Mouse (Mus musculus) neural tube, embryonic 11.5 days (tissue): ENCODE data around the gene Etv6. TPM values are rescaled to one million over a fixed set of nuclear protein-coding genes. Genes with fewer than 3 reads are reported as not detected.

Source experiments
- ATAC-seq: fragments of 200-750 bp; cut with Nextera tagmentation; 2 replicates; pipeline ENCODE4 v1.8.0; 2017; ENCODE audit warnings: moderate number of reproducible peaks, mild to moderate bottlenecking, moderate TSS enrichment, moderate library complexity; ENCODE audit not compliant: insufficient read depth, low FRiP score, low TSS enrichment
- DNase-seq: peaks from one replicate; pipeline ENCODE4 v3.0.0-alpha.2; 2015; ENCODE audit warnings: low spot score
- H3K27ac ChIP-seq: fragments of 300-500 bp; sonication (generic); 2 replicates; pipeline ENCODE4 v1.5.1; 2014; ENCODE audit warnings: low read depth, mild to moderate bottlenecking, low read length
- H3K27me3 ChIP-seq: fragments of 300-500 bp; sonication (generic); 2 replicates; pipeline ENCODE4 v1.6.1; 2014; ENCODE audit warnings: mild to moderate bottlenecking, low read length, mixed read lengths; ENCODE audit not compliant: control insufficient read depth, insufficient read depth
- H3K36me3 ChIP-seq: fragments of 300-500 bp; sonication (generic); 2 replicates; pipeline ENCODE4 v1.6.1; 2014; ENCODE audit warnings: mild to moderate bottlenecking, low read length, moderate library complexity, mixed read lengths; ENCODE audit not compliant: control insufficient read depth, insufficient read depth
- H3K4me1 ChIP-seq: fragments of 300-500 bp; sonication (generic); 2 replicates; pipeline ENCODE4 v1.6.1; 2014; ENCODE audit warnings: low read length, mixed read lengths; ENCODE audit not compliant: control insufficient read depth, insufficient read depth
- H3K4me2 ChIP-seq: fragments of 300-500 bp; sonication (generic); 2 replicates; pipeline ENCODE4 v1.6.1; 2014; ENCODE audit warnings: low read depth, mild to moderate bottlenecking, moderate library complexity
- H3K4me3 ChIP-seq: fragments of 300-500 bp; sonication (generic); 2 replicates; pipeline ENCODE4 v1.5.1; 2014; ENCODE audit warnings: low read depth, low read length
- H3K9ac ChIP-seq: fragments of 300-500 bp; sonication (generic); 2 replicates; pipeline ENCODE4 v1.6.1; 2014; ENCODE audit warnings: mild to moderate bottlenecking, low read length
- H3K9me3 ChIP-seq: fragments of 300-500 bp; sonication (generic); 2 replicates; pipeline ENCODE4 v1.6.1; 2016; ENCODE audit warnings: low read length; ENCODE audit not compliant: control insufficient read depth
- WGBS: fragments of 180-500 bp; shearing (Covaris S2); extraction: QIAGEN DNeasy Blood & Tissue Kit; methylation state at CpG from one replicate; pipeline ENCODE4 v1.1.7; 2014; 5-methylcytosine and 5-hydroxymethylcytosine counted together
- polyA plus RNA-seq: library from polyadenylated mRNA; unstranded; fragments of >200 nt; fragmentation: Nextera tagmentation; extraction: Ambion mirVana; gene quantifications from 2 replicates; pipeline ENCODE4 v1.2.1, GENCODE M21; 2014

Gene Etv6
- polyA plus RNA-seq, 1 experiment from 2014 or later = 16.9 TPM

GRCm38 (mm10) chr6:134262383-134262782, 226.9 kb downstream of the Etv6 start:
- ATAC-seq (no peak), DNase-seq (no peak)
- Histone ChIP-seq H3K4me1 (no peaks in the 10 kb centered on the region), H3K9ac (no peak overlapping the region), H3K9me3 (no peaks in the 10 kb centered on the region), H3K27me3 (no peaks in the 10 kb centered on the region), H3K4me3 (no peak overlapping the region), H3K27ac (no peak overlapping the region), H3K36me3 (peaks cover 8% of the 10 kb centered on the region), H3K4me2 (no peak overlapping the region)
- WGBS = 93% methylated on average over 4 of the region's 4 CpGs

GRCm38 (mm10) chr6:134262911-134263607, 227.6 kb downstream of the Etv6 start:
- Histone ChIP-seq H3K27me3 (no peaks in the 10 kb centered on the region), H3K27ac (no peak overlapping the region), H3K4me3 (no peak overlapping the region), H3K9ac (no peak overlapping the region), H3K9me3 (no peaks in the 10 kb centered on the region), H3K36me3 (peaks cover 8% of the 10 kb centered on the region), H3K4me2 (no peak overlapping the region), H3K4me1 (no peaks in the 10 kb centered on the region)
- DNase-seq (no peak), ATAC-seq (no peak)
- WGBS = 77% methylated on average over 6 of the region's 6 CpGs

GRCm38 (mm10) chr6:134273884-134274283, 238.4 kb downstream of the Etv6 start:
- Histone ChIP-seq H3K27me3 (no peaks in the 10 kb centered on the region), H3K4me2 (no peak overlapping the region), H3K36me3 (no peaks in the 10 kb centered on the region), H3K9ac (no peak overlapping the region), H3K9me3 (no peaks in the 10 kb centered on the region), H3K27ac (no peak overlapping the region), H3K4me1 (no peaks in the 10 kb centered on the region), H3K4me3 (no peak overlapping the region)
- WGBS = 94% methylated on average over 2 of the region's 2 CpGs
- no peak for ATAC-seq
- DNase-seq = no peak

GRCm38 (mm10) chr6:134276954-134277353, 241.5 kb downstream of the Etv6 start:
- H3K4me2 ChIP-seq = no peak overlapping the region
- ATAC-seq (no peak), DNase-seq (no peak)
- H3K27ac ChIP-seq = no peak overlapping the region
- no peaks in the 10 kb centered on the region for H3K4me1 ChIP-seq
- H3K36me3 ChIP-seq = no peaks in the 10 kb centered on the region
- 78% methylated on average over 2 of the region's 2 CpGs for WGBS
- no peak overlapping the region for H3K9ac ChIP-seq
- no peak overlapping the region for H3K4me3 ChIP-seq
- no peaks in the 10 kb centered on the region for H3K9me3 ChIP-seq
- H3K27me3 ChIP-seq = no peaks in the 10 kb centered on the region

GRCm38 (mm10) chr6:134282095-134282494, 246.6 kb downstream of the Etv6 start:
- no peaks in the 10 kb centered on the region for H3K36me3 ChIP-seq
- ATAC-seq (no peak), DNase-seq (no peak)
- no peaks in the 10 kb centered on the region for H3K27me3 ChIP-seq
- H3K9ac ChIP-seq = no peak overlapping the region
- H3K4me2 ChIP-seq = no peak overlapping the region
- no peak overlapping the region for H3K27ac ChIP-seq
- H3K9me3 ChIP-seq = no peaks in the 10 kb centered on the region
- WGBS = 82% methylated on average over 3 of the region's 3 CpGs
- H3K4me3 ChIP-seq = no peak overlapping the region
- H3K4me1 ChIP-seq = no peaks in the 10 kb centered on the region

GRCm38 (mm10) chr6:134291823-134292222, 256.3 kb downstream of the Etv6 start:
- ATAC-seq (no peak), DNase-seq (no peak)
- Histone ChIP-seq H3K27ac (no peak overlapping the region), H3K27me3 (no peaks in the 10 kb centered on the region), H3K9ac (no peak overlapping the region), H3K4me1 (no peaks in the 10 kb centered on the region), H3K36me3 (no peaks in the 10 kb centered on the region), H3K4me2 (no peak overlapping the region), H3K4me3 (no peak overlapping the region), H3K9me3 (no peaks in the 10 kb centered on the region)
- WGBS = 97% methylated on average over 3 of the region's 3 CpGs

- no peak overlapping the region for H3K4me2 ChIP-seq
- no peak overlapping the region for H3K9ac ChIP-seq
- no peak for DNase-seq
- ATAC-seq = no peak
- no peaks in the 10 kb centered on the region for H3K36me3 ChIP-seq
- no peak overlapping the region for H3K4me3 ChIP-seq
- no peak overlapping the region for H3K27ac ChIP-seq
- 93% methylated on average over 5 of the region's 5 CpGs for WGBS
- H3K9me3 ChIP-seq = no peaks in the 10 kb centered on the region
- no peaks in the 10 kb centered on the region for H3K27me3 ChIP-seq
- H3K4me1 ChIP-seq = no peaks in the 10 kb centered on the region
Observed at GRCm38 (mm10) chr6:134292404-134292803, 256.9 kb downstream of the Etv6 start.

GRCm38 (mm10) chr6:134293615-134294508, 258.4 kb downstream of the Etv6 start:
- no peaks in the 10 kb centered on the region for H3K27me3 ChIP-seq
- H3K27ac ChIP-seq = no peak overlapping the region
- ATAC-seq = no peak
- 47% methylated on average over 9 of the region's 9 CpGs for WGBS
- DNase-seq = no peak
- H3K9ac ChIP-seq = no peak overlapping the region
- H3K36me3 ChIP-seq = no peaks in the 10 kb centered on the region
- H3K4me1 ChIP-seq = no peaks in the 10 kb centered on the region
- no peak overlapping the region for H3K4me2 ChIP-seq
- H3K9me3 ChIP-seq = no peaks in the 10 kb centered on the region
- no peak overlapping the region for H3K4me3 ChIP-seq
